Mouse (Mus musculus): ENCODE results near the gene Lig3. TPM values are rescaled to one million over a fixed set of nuclear protein-coding genes. Genes with fewer than 3 reads are reported as not detected.
"Not testable (repeated sequence)": the region's sequence is repeated elsewhere in the genome, so short reads cannot be mapped to it uniquely, and the experiment has no call there.

Gene Lig3
- polyA plus RNA-seq, 2 experiments: 6.3 to 8.3 TPM

DNA sequence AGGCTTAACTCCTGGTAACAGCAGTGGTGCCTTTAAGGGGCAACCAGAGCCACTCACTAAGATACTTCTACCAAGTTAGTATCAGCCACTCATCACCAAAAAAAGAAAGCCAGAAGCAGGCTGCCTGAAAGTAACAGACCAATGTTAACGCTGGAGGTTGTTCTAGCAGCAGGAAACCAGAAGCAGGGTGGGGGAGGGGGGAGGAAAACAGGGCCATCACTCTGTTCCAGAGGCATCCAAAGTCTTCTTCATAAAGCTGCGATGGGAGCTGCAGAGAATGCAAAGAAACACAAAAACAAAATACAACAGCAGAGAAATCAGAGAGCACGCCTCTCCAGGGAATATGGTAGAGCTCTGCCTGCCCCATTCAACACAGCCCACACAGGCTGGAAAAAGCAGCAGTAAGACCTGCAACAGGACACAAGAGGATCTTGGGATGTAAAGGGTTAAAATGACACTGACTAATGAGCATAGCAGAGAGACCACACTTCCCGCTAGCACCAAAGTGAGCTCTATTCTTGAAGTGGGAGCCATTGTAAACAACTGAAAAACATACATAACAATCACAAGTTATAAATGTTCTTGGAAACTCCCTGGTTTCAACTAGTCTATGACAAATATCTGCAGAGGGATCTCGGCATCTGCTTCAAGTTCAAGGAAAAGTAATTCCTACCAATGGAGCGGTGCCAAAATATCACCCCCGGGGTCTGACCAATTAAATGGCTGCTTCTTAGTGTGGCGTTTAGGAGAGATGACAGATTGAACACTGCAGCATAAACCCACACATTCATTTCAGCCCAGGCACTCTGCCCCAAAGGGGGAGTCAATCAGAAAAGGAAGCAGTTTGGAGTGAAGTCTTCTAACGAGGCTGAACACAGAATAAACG, 50.3 kb downstream of the Lig3 start:
- 34% methylated on average over 10 of the region's 10 CpGs for WGBS (ENCODE audit: insufficient replicate concordance)
- TF ChIP-seq EP300 (IDR thresholded peaks at IDR 0.05; ENCODE audit: low read depth): no peak
- TF ChIP-seq CTCF (IDR thresholded peaks at IDR 0.05; ENCODE audit: low read depth): no peak
- Histone ChIP-seq H3K4me3 (ENCODE audit: insufficient read depth in 1 of 2, low read depth in 2 of 2, low read length in 2 of 2) (no peak overlapping the region), H3K27me3 (ENCODE audit: control insufficient read depth, insufficient read depth, low read length) (no peaks in the 10 kb centered on the region), H3K4me1 (replicated peaks; ENCODE audit: control insufficient read depth in 2 of 2, insufficient read depth in 2 of 2, low read length in 1 of 2) (peaks cover 2 to 18% of the 10 kb centered on the region in 2 experiments), H3K4me2 (ENCODE audit: low read depth) (no peak overlapping the region), H3K9ac (replicated peaks) (no peak overlapping the region), H3K36me3 (replicated peaks; ENCODE audit: control insufficient read depth, insufficient read depth, low read depth) (peaks cover 7% of the 10 kb centered on the region), H3K9me3 (ENCODE audit: control insufficient read depth, low read length) (no peaks in the 10 kb centered on the region), H3K27ac (no peak overlapping the region)
- DNase-seq (ENCODE audit: low read depth in 3 of 3, low spot score in 3 of 3) (no peak), ATAC-seq (ENCODE audit: insufficient read depth) (no peak)

DNA sequence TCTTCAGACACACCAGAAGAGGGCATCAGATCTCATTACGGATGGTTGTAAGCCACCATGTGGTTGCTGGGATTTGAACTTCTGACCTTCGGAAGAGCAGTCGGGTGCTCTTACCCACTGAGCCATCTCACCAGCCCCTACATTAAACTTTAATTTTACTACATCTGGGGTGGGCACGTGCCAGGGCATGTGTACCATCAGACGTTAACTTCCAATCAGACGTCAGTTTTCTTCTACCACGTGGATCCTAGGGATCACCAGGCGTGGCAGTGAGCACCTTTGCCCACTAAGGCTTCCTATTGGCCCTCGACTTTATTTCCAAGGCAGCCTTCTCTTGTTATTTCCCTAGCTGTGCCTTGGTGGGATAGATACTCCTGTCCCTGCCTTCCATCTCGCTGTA, 51.5 kb downstream of the Lig3 start:
- not testable (repeated sequence) for ATAC-seq (ENCODE audit: insufficient read depth); DNase-seq (ENCODE audit: low read depth in 3 of 3, low spot score in 3 of 3); H3K4me3 ChIP-seq (ENCODE audit: insufficient read depth in 1 of 2, low read depth in 2 of 2, low read length in 2 of 2); H3K9ac ChIP-seq (replicated peaks); H3K4me2 ChIP-seq (ENCODE audit: low read depth); H3K36me3 ChIP-seq (replicated peaks; ENCODE audit: control insufficient read depth, insufficient read depth, low read depth); H3K27ac ChIP-seq; H3K27me3 ChIP-seq (ENCODE audit: control insufficient read depth, insufficient read depth, low read length); H3K9me3 ChIP-seq (ENCODE audit: control insufficient read depth, low read length)
- H3K4me1 ChIP-seq (replicated peaks; ENCODE audit: control insufficient read depth in 2 of 2, insufficient read depth in 2 of 2, low read length in 1 of 2): peaks cover 2 to 18% of the 10 kb centered on the region in 2 experiments
- WGBS (ENCODE audit: insufficient replicate concordance): 74% methylated on average over 10 of the region's 10 CpGs

DNA sequence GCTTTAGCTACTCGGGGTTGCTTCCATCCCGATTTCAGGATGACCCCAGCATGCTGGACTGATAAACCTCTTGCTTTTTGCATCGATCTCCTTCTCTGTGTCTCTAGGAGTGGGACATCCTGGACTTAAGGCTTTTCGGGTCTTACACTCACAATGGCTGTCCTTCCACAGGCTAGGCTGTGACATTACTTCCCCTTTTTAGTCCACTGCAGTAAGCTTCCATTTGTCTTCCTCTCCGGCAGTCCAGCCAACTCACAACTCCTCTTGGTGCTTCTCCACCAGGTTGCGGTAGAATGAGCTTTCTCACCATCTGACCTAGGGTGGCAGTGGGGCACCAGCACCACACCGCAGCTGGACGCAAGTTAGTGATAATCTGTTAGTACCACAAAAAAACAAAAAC, 53.0 kb downstream of the Lig3 start:
- 51% methylated on average over 8 of the region's 8 CpGs for WGBS (ENCODE audit: insufficient replicate concordance)
- H3K4me2 ChIP-seq (ENCODE audit: low read depth): no peak overlapping the region
- no peak for DNase-seq (ENCODE audit: low read depth in 3 of 3, low spot score in 3 of 3)
- H3K27ac ChIP-seq: 0 out of 2 replicates have a peak overlapping the region, but pooled peaks have one; percentile 27
- no peak overlapping the region for H3K9ac ChIP-seq (replicated peaks)
- ATAC-seq (ENCODE audit: insufficient read depth): no peak
- no peaks in the 10 kb centered on the region for H3K9me3 ChIP-seq (ENCODE audit: control insufficient read depth, low read length)
- H3K36me3 ChIP-seq (replicated peaks; ENCODE audit: control insufficient read depth, insufficient read depth, low read depth): peaks cover 6% of the 10 kb centered on the region
- H3K4me1 ChIP-seq (replicated peaks; ENCODE audit: control insufficient read depth in 2 of 2, insufficient read depth in 2 of 2, low read length in 1 of 2): peaks cover 11 to 32% of the 10 kb centered on the region in 2 experiments
- no peak overlapping the region for H3K4me3 ChIP-seq (ENCODE audit: insufficient read depth in 1 of 2, low read depth in 2 of 2, low read length in 2 of 2)
- TF ChIP-seq CTCF (IDR thresholded peaks at IDR 0.05; ENCODE audit: low read depth) (no peak), EP300 (IDR thresholded peaks at IDR 0.05; ENCODE audit: low read depth) (no peak)
- no peaks in the 10 kb centered on the region for H3K27me3 ChIP-seq (ENCODE audit: control insufficient read depth, insufficient read depth, low read length)

DNA sequence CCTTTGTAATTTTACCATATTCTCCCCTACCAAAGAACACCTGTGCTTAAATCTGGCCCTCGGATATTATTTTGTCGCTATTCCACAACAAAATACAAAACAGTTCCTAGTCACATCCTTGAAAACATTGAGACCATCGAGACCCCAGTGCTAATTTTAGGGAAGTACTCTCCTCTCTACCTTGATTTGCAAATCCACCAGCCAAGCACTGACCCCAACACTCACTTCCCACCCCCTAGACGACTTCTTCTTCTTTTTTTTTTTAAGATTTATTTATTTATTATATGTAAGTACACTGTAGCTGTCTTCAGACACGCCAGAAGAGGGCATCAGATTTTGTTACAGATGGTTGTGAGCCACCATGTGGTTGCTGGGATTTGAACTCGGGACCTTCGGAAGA, 53.5 kb downstream of the Lig3 start:
- H3K4me1 ChIP-seq (replicated peaks; ENCODE audit: control insufficient read depth in 2 of 2, insufficient read depth in 2 of 2, low read length in 1 of 2): peaks cover 11 to 32% of the 10 kb centered on the region in 2 experiments
- 58% methylated on average over 7 of the region's 7 CpGs for WGBS (ENCODE audit: insufficient replicate concordance)
- not testable (repeated sequence) for ATAC-seq (ENCODE audit: insufficient read depth)

DNA sequence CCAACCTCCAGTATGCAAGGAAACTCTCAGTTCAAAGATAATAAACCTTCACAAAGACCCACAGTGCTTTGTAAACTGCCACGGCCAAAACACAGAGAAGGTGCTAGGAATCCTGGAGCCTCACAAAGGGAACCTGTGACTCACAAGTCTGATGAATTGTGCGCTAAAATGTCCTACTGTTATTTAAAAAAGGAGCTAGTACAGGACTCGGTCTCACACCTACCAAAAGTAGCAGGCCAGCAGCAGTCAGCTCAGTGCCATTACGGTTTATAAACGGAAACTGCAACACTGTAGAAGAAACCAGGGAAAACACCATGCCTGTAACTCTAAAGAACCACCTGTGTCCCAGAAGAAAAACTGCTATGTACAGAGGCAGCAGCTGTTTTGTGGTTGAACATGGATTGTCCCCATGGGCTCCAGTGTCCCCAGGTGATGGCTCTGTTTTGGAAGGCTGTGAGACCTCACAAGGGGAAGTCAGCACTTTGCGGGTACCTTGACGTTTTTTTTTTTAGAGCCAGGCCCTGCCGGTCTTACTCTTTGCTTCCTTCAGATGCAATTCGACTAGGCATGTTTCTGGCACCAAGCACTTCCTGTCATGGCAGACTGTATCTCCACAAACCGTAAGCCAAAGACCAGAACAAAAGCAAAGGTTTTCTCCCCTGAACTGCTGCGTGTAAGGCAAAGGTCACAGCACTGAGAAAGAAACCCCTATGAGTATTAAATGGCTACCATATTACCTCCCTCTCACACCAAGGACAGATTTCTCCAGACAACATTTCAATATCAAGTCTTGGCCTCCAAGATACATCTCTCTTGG, 54.9 kb downstream of the Lig3 start:
- no peak for TF ChIP-seq CTCF (IDR thresholded peaks at IDR 0.05; ENCODE audit: low read depth)
- no peak for TF ChIP-seq EP300 (IDR thresholded peaks at IDR 0.05; ENCODE audit: low read depth)
- DNase-seq (ENCODE audit: low read depth in 3 of 3, low spot score in 3 of 3): no peak
- no peak overlapping the region for H3K9ac ChIP-seq (replicated peaks)
- H3K4me3 ChIP-seq (ENCODE audit: insufficient read depth in 1 of 2, low read depth in 2 of 2, low read length in 2 of 2): no peak overlapping the region
- no peak for ATAC-seq (ENCODE audit: insufficient read depth)
- WGBS (ENCODE audit: insufficient replicate concordance): 71% methylated on average over 11 of the region's 11 CpGs
- H3K4me2 ChIP-seq (ENCODE audit: low read depth): no peak overlapping the region
- peaks cover 5% of the 10 kb centered on the region for H3K36me3 ChIP-seq (replicated peaks; ENCODE audit: control insufficient read depth, insufficient read depth, low read depth)
- no peaks in the 10 kb centered on the region for H3K9me3 ChIP-seq (ENCODE audit: control insufficient read depth, low read length)
- no peak overlapping the region for H3K27ac ChIP-seq
- H3K4me1 ChIP-seq (replicated peaks; ENCODE audit: control insufficient read depth in 2 of 2, insufficient read depth in 2 of 2, low read length in 1 of 2): peaks cover 16 to 36% of the 10 kb centered on the region in 2 experiments
- H3K27me3 ChIP-seq (ENCODE audit: control insufficient read depth, insufficient read depth, low read length): no peaks in the 10 kb centered on the region

More for the DNA sequence above, 53.5 kb downstream of the Lig3 start:
- not testable (repeated sequence) for DNase-seq (ENCODE audit: low read depth in 3 of 3, low spot score in 3 of 3); H3K27me3 ChIP-seq (ENCODE audit: control insufficient read depth, insufficient read depth, low read length); H3K4me3 ChIP-seq (ENCODE audit: insufficient read depth in 1 of 2, low read depth in 2 of 2, low read length in 2 of 2); H3K9me3 ChIP-seq (ENCODE audit: control insufficient read depth, low read length); H3K9ac ChIP-seq (replicated peaks); H3K4me2 ChIP-seq (ENCODE audit: low read depth); H3K27ac ChIP-seq; H3K36me3 ChIP-seq (replicated peaks; ENCODE audit: control insufficient read depth, insufficient read depth, low read depth)

Measured in liver, embryonic 14.5 days (tissue).